Mouse (Mus musculus) testis, adult 2 months (tissue): ENCODE data around the gene Naip1. TPM values are rescaled to one million over a fixed set of nuclear protein-coding genes. Genes with fewer than 3 reads are reported as not detected.
"Not testable (repeated sequence)": the region's sequence is repeated elsewhere in the genome, so short reads cannot be mapped to it uniquely, and the experiment has no call there.

ENCODE experiments used
- H3K27ac ChIP-seq: fragments of 200-500 bp; 2 replicates; pipeline ENCODE4 v1.5.1; 2012; ENCODE audit warnings: low read depth, low read length; ENCODE audit not compliant: control insufficient read depth, insufficient read depth
- H3K27me3 ChIP-seq: fragments of 200-500 bp; 2 replicates; pipeline ENCODE4 v1.6.1; 2012; ENCODE audit warnings: mild to moderate bottlenecking, low read length, moderate library complexity; ENCODE audit not compliant: control insufficient read depth, insufficient read depth
- H3K36me3 ChIP-seq: fragments of 200-500 bp; 2 replicates; pipeline ENCODE4 v1.6.1; 2012; ENCODE audit warnings: mild to moderate bottlenecking, low read length; ENCODE audit not compliant: control insufficient read depth, insufficient read depth
- H3K4me1 ChIP-seq: fragments of 200-500 bp; 2 replicates; pipeline ENCODE4 v1.6.1; 2012; ENCODE audit warnings: low read length; ENCODE audit not compliant: control insufficient read depth, insufficient read depth
- H3K4me3 ChIP-seq: fragments of 200-500 bp; 2 replicates; pipeline ENCODE4 v1.5.1; 2012; ENCODE audit warnings: low read depth, mild to moderate bottlenecking, low read length, moderate library complexity, mixed read lengths; ENCODE audit not compliant: control insufficient read depth
- CTCF ChIP-seq: fragments of 200-500 bp; IDR thresholded peaks from 2 replicates; pipeline ENCODE4 v1.5.1; 2012; ENCODE audit warnings: low read depth, mild to moderate bottlenecking, inconsistent platforms, low read length, moderate library complexity; ENCODE audit not compliant: control insufficient read depth, insufficient read depth, insufficient replicate concordance
- POLR2A ChIP-seq: fragments of 200-500 bp; IDR thresholded peaks from 2 replicates; pipeline ENCODE4 v1.6.1; 2012; ENCODE audit warnings: low read depth, mild to moderate bottlenecking, inconsistent platforms, low read length, moderate library complexity; ENCODE audit not compliant: control insufficient read depth
- polyA plus RNA-seq: library from polyadenylated mRNA; depleted of rRNA; stranded (reverse); fragments of >200 nt; gene quantifications from 2 replicates; pipeline ENCODE4 v1.2.3, GENCODE M21; 2012; rRNA removed

The Naip1 gene
- polyA plus RNA-seq, result 0.09 and 0.13 TPM in 2 replicates

- not testable (repeated sequence) for H3K27me3 ChIP-seq, H3K27ac ChIP-seq, H3K4me3 ChIP-seq, H3K4me1 ChIP-seq, H3K36me3 ChIP-seq
Measured at GRCm38 (mm10) chr13:100452415-100453127, at the start of gene Naip1. Gene Naip1 (minus strand): TSS chr13:100452869.

- not testable (repeated sequence) for H3K4me3 ChIP-seq, H3K4me1 ChIP-seq, H3K27me3 ChIP-seq, H3K27ac ChIP-seq, H3K36me3 ChIP-seq
Measured at GRCm38 (mm10) chr13:100499625-100500024, 47.0 kb upstream of the Naip1 start.

- Histone ChIP-seq H3K4me3 (no peak overlapping the region), H3K4me1 (peaks cover 4% of the 10 kb centered on the region; the same call in 1 of the 2 replicates), H3K27me3 (no peaks in the 10 kb centered on the region), H3K27ac (no peak overlapping the region), H3K36me3 (no peaks in the 10 kb centered on the region)
- no peak for TF ChIP-seq POLR2A
- TF ChIP-seq CTCF, result no peak
Measured at GRCm38 (mm10) chr13:100495337-100495736, 42.7 kb upstream of the Naip1 start.

- not testable (repeated sequence) for H3K4me3 ChIP-seq, H3K36me3 ChIP-seq, H3K27ac ChIP-seq, H3K27me3 ChIP-seq, H3K4me1 ChIP-seq
- 0 out of 2 replicates have a peak, but pooled peaks have one; percentile 11 for TF ChIP-seq CTCF
Measured at GRCm38 (mm10) chr13:100494370-100494769, 41.7 kb upstream of the Naip1 start.

GRCm38 (mm10) chr13:100493313-100493712, 40.6 kb upstream of the Naip1 start:
- no peak overlapping the region for H3K27ac ChIP-seq
- no peaks in the 10 kb centered on the region for H3K27me3 ChIP-seq
- no peaks in the 10 kb centered on the region for H3K36me3 ChIP-seq
- H3K4me3 ChIP-seq, result no peak overlapping the region
- TF ChIP-seq CTCF (no peak), POLR2A (no peak)
- peaks cover 4% of the 10 kb centered on the region; the same call in 1 of the 2 replicates for H3K4me1 ChIP-seq

GRCm38 (mm10) chr13:100492061-100492787, 39.6 kb upstream of the Naip1 start, which contains the start of gene Gtf2h2:
Gene Gtf2h2 (minus strand): TSS chr13:100492579.
- peak; percentile 89 for TF ChIP-seq CTCF
- TF ChIP-seq POLR2A, result peak; percentile 39; the same call in 1 of the 2 replicates
- Histone ChIP-seq H3K4me1 (peaks cover 4% of the 10 kb centered on the region; the same call in 1 of the 2 replicates), H3K27ac (peak within 1 kb of the TSS; percentile 86), H3K4me3 (peak within 1 kb of the TSS; percentile 93), H3K27me3 (no peaks in the 10 kb centered on the region), H3K36me3 (no peaks in the 10 kb centered on the region)

- TF ChIP-seq POLR2A, result no peak
- no peaks in the 10 kb centered on the region for H3K27me3 ChIP-seq
- H3K4me1 ChIP-seq, result peaks cover 4% of the 10 kb centered on the region; the same call in 1 of the 2 replicates
- peaks cover 1% of the 10 kb centered on the region; the same call in 1 of the 2 replicates for H3K36me3 ChIP-seq
- peak overlapping the region; percentile 93 for H3K4me3 ChIP-seq
- no peak overlapping the region; the same call in 1 of the 2 replicates for H3K27ac ChIP-seq
Measured at GRCm38 (mm10) chr13:100491623-100492022, 39.0 kb upstream of the Naip1 start.

GRCm38 (mm10) chr13:100490424-100490823, 37.8 kb upstream of the Naip1 start:
- H3K36me3 ChIP-seq, result peaks cover 1% of the 10 kb centered on the region; the same call in 1 of the 2 replicates
- peaks cover 4% of the 10 kb centered on the region; the same call in 1 of the 2 replicates for H3K4me1 ChIP-seq
- H3K27me3 ChIP-seq, result no peaks in the 10 kb centered on the region
- TF ChIP-seq CTCF, result no peak
- no peak for TF ChIP-seq POLR2A
- H3K4me3 ChIP-seq, result no peak overlapping the region
- H3K27ac ChIP-seq, result no peak overlapping the region
